Mouse (Mus musculus) erythroblast, embryonic 14.5 days (primary cell): ENCODE measurements around the gene Tardbp.

Experiments used
- GATA1 ChIP-seq: IDR thresholded peaks from 2 replicates; pipeline ENCODE4 v1.6.1; 2012; ENCODE audit warnings: low read length, inconsistent platforms, mixed read lengths
- TAL1 ChIP-seq: IDR thresholded peaks from 3 replicates; pipeline ENCODE4 v1.6.1; 2012; ENCODE audit warnings: low read length, inconsistent platforms, mixed read lengths

GRCm38 (mm10) chr4:148595916-148596315, 30.9 kb downstream of the Tardbp start:
- TF ChIP-seq GATA1 (no peak), TAL1 (no peak)
